Mouse (Mus musculus) midbrain, postnatal 0 days (tissue): ENCODE measurements around the gene Akap2. TPM values are rescaled to one million over a fixed set of nuclear protein-coding genes. Genes with fewer than 3 reads are reported as not detected.
A peak's percentile ranks its signal among the peaks of the same experiment; 100 is the strongest.

Experiments used
- ATAC-seq: fragments of 200-750 bp; cut with Nextera tagmentation; 2 replicates; pipeline ENCODE4 v1.8.0; 2017; ENCODE audit warnings: moderate number of reproducible peaks, mild to moderate bottlenecking, moderate TSS enrichment, moderate library complexity; ENCODE audit not compliant: low FRiP score
- DNase-seq: peaks from one replicate; pipeline ENCODE4 v3.0.0-alpha.2; 2015; ENCODE audit warnings: low spot score
- H3K27ac ChIP-seq: fragments of 300-500 bp; sonication (generic); 2 replicates; pipeline ENCODE4 v1.5.1; 2014; ENCODE audit warnings: low read depth, mild to moderate bottlenecking, low read length, mixed read lengths
- H3K27me3 ChIP-seq: fragments of 300-500 bp; sonication (generic); 2 replicates; pipeline ENCODE4 v1.6.1; 2014; ENCODE audit warnings: low read length, control low read depth, mixed read lengths; ENCODE audit not compliant: insufficient read depth
- H3K36me3 ChIP-seq: fragments of 300-500 bp; sonication (generic); 2 replicates; pipeline ENCODE4 v1.6.1; 2014; ENCODE audit warnings: low read length, control low read depth, mixed read lengths; ENCODE audit not compliant: insufficient read depth
- H3K4me1 ChIP-seq: fragments of 300-500 bp; sonication (generic); 2 replicates; pipeline ENCODE4 v1.6.1; 2014; ENCODE audit warnings: mild to moderate bottlenecking, control low read depth, antibody characterized with exemption, low read length, mixed read lengths; ENCODE audit not compliant: insufficient read depth
- H3K4me2 ChIP-seq: fragments of 300-500 bp; sonication (generic); 2 replicates; pipeline ENCODE4 v1.6.1; 2014; ENCODE audit warnings: low read depth, mild to moderate bottlenecking, low read length, mixed read lengths; ENCODE audit not compliant: poor library complexity, severe bottlenecking
- H3K4me3 ChIP-seq: fragments of 300-500 bp; sonication (generic); 2 replicates; pipeline ENCODE4 v1.5.1; 2014; ENCODE audit warnings: low read depth, mild to moderate bottlenecking, low read length, moderate library complexity
- H3K9ac ChIP-seq: fragments of 300-500 bp; sonication (generic); replicated peaks from 2 replicates; pipeline ENCODE4 v1.6.1; 2014; ENCODE audit warnings: mild to moderate bottlenecking, low read length, moderate library complexity, mixed read lengths; ENCODE audit not compliant: poor library complexity, severe bottlenecking
- H3K9me3 ChIP-seq: fragments of 300-500 bp; sonication (generic); 2 replicates; pipeline ENCODE4 v1.6.1; 2016; ENCODE audit warnings: low read length, control low read depth
- CTCF ChIP-seq: IDR thresholded peaks from 2 replicates; pipeline ENCODE4 v1.5.1; 2016; ENCODE audit warnings: antibody characterized with exemption, mild to moderate bottlenecking
- WGBS: fragments of 180-500 bp; shearing (Covaris S2); extraction: QIAGEN DNeasy Blood & Tissue Kit; methylation state at CpG from one replicate; pipeline ENCODE4 v1.1.7; 2014; 5-methylcytosine and 5-hydroxymethylcytosine counted together
- polyA plus RNA-seq: library from polyadenylated mRNA; unstranded; fragments of >200 nt; fragmentation: Nextera tagmentation; extraction: Ambion mirVana; gene quantifications from 2 replicates; pipeline ENCODE4 v1.2.1, GENCODE M21; 2015
- total RNA-seq: library from RNA; depleted of rRNA; stranded (reverse); fragments of >200 nt; gene quantifications from 2 replicates; pipeline ENCODE4 v1.2.3, GENCODE M21; 2014

Gene Akap2
- total and polyA plus RNA-seq, 2 experiments from 2014 or later, result 12.1 to 24.4 TPM

- Histone ChIP-seq H3K9me3 (no peaks in the 10 kb centered on the region), H3K9ac (no peak overlapping the region), H3K27me3 (no peaks in the 10 kb centered on the region), H3K4me1 (no peaks in the 10 kb centered on the region), H3K27ac (no peak overlapping the region), H3K4me3 (no peak overlapping the region), H3K4me2 (no peak overlapping the region), H3K36me3 (no peaks in the 10 kb centered on the region)
- DNase-seq (no peak), ATAC-seq (no peak)
- no peak for TF ChIP-seq CTCF
- 64% methylated on average over 4 of the region's 4 CpGs for WGBS
Measured at GRCm38 (mm10) chr4:57774517-57774916, 57.1 kb downstream of the Akap2 start.

DNA sequence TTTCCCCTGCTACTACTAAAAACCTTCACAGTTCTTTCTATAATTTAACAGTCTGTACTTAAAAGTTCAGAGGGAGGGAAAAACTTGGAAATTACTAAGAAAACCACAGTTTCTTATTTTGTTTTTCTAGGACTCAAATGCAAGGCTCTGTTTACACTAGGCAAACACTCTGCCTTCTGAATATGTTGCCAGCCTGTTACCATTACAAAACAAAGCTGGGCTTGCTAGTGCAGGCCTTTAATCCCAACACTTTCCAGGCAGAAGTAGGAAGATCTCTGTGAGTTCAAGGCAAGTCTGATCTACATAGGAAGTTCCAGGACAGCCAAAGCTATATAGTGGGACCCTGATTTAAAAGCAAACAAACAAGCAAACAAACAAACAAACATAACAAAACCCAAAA lies 58.1 kb downstream of the Akap2 start:
- Histone ChIP-seq H3K4me2 (no peak overlapping the region), H3K4me3 (no peak overlapping the region), H3K36me3 (no peaks in the 10 kb centered on the region), H3K27ac (no peak overlapping the region), H3K9me3 (no peaks in the 10 kb centered on the region), H3K27me3 (no peaks in the 10 kb centered on the region), H3K4me1 (no peaks in the 10 kb centered on the region), H3K9ac (no peak overlapping the region)
- ATAC-seq (no peak), DNase-seq (no peak)
- no peak for TF ChIP-seq CTCF

- ATAC-seq, result no peak
- no peak for DNase-seq
- no peaks in the 10 kb centered on the region for H3K36me3 ChIP-seq
- H3K4me1 ChIP-seq, result peaks cover 7% of the 10 kb centered on the region; the same call in 1 of the 2 replicates
- H3K27ac ChIP-seq, result no peak overlapping the region
- TF ChIP-seq CTCF, result no peak
- H3K4me3 ChIP-seq, result no peak overlapping the region
- no peaks in the 10 kb centered on the region for H3K9me3 ChIP-seq
- H3K9ac ChIP-seq, result no peak overlapping the region
- WGBS, result 21% methylated on average over 4 of the region's 4 CpGs
- no peaks in the 10 kb centered on the region for H3K27me3 ChIP-seq
- no peak overlapping the region for H3K4me2 ChIP-seq
Measured at GRCm38 (mm10) chr4:57780403-57780802, 62.9 kb downstream of the Akap2 start.

GRCm38 (mm10) chr4:57780833-57781641 lies 63.6 kb downstream of the Akap2 start:
- WGBS, result 9% methylated on average over 20 of the region's 20 CpGs
- H3K4me2 ChIP-seq, result 0 out of 2 replicates have a peak overlapping the region, but pooled peaks have one; percentile 18
- no peaks in the 10 kb centered on the region for H3K9me3 ChIP-seq
- no peaks in the 10 kb centered on the region for H3K27me3 ChIP-seq
- DNase-seq (no peak), ATAC-seq (no peak)
- TF ChIP-seq CTCF, result no peak
- no peak overlapping the region for H3K4me3 ChIP-seq
- no peak overlapping the region for H3K9ac ChIP-seq
- H3K36me3 ChIP-seq, result no peaks in the 10 kb centered on the region
- peaks cover 7% of the 10 kb centered on the region; the same call in 1 of the 2 replicates for H3K4me1 ChIP-seq
- no peak overlapping the region for H3K27ac ChIP-seq

DNA sequence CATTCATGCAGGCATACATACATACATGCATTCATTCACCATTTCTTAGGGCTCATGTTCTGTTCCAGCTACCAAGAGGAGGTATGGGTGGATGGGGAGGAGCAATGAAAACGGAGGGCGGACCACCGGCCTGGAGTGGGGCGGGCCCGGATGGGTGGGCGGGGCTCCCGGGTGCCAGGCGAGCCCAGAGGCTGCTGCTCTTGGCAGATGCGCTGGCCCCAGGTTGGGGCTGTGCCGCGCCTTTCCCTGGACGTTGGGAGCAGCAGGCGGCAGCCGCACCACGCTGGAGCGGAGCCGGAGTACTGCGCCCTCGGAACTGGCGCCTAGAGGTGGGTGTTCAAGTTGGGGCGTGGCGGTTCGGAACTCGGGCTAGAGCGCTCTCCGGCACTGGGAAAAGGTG lies 64.5 kb downstream of the Akap2 start:
- Histone ChIP-seq H3K9ac (peak overlapping the region; percentile 52; the same call in 1 of the 2 replicates), H3K27ac (no peak overlapping the region), H3K4me2 (peak overlapping the region; percentile 90), H3K4me1 (peaks cover 7% of the 10 kb centered on the region; the same call in 1 of the 2 replicates), H3K36me3 (no peaks in the 10 kb centered on the region), H3K9me3 (no peaks in the 10 kb centered on the region), H3K27me3 (no peaks in the 10 kb centered on the region), H3K4me3 (peak overlapping the region; percentile 45)
- WGBS, result 1% methylated on average over 22 of the region's 26 CpGs
- ATAC-seq (peak; percentile 75), DNase-seq (peak; percentile 57)
- TF ChIP-seq CTCF, result no peak

- peaks cover 7% of the 10 kb centered on the region; the same call in 1 of the 2 replicates for H3K4me1 ChIP-seq
- DNase-seq (no peak), ATAC-seq (peak; percentile 35; the same call in 1 of the 2 replicates)
- no peaks in the 10 kb centered on the region for H3K36me3 ChIP-seq
- H3K9me3 ChIP-seq, result no peaks in the 10 kb centered on the region
- no peak overlapping the region for H3K27ac ChIP-seq
- no peaks in the 10 kb centered on the region for H3K27me3 ChIP-seq
- TF ChIP-seq CTCF, result no peak
- peak overlapping the region; percentile 45 for H3K4me3 ChIP-seq
- 6% methylated on average over 33 of the region's 33 CpGs for WGBS
- peak overlapping the region; percentile 52 for H3K9ac ChIP-seq
- peak overlapping the region; percentile 90 for H3K4me2 ChIP-seq
Measured at GRCm38 (mm10) chr4:57782549-57783390, 65.3 kb downstream of the Akap2 start.
